Mouse (Mus musculus) forebrain, embryonic 10.5 days (tissue): ENCODE data around the gene Ntan1. TPM values are rescaled to one million over a fixed set of nuclear protein-coding genes. Genes with fewer than 3 reads are reported as not detected.
A peak's percentile ranks its signal among the peaks of the same experiment; 100 is the strongest.
"Not testable (repeated sequence)": the region's sequence is repeated elsewhere in the genome, so short reads cannot be mapped to it uniquely, and the experiment has no call there.

Experiments used
- DNase-seq: peaks from one replicate; pipeline ENCODE4 v3.0.0-alpha.2; 2017; ENCODE audit warnings: low spot score; ENCODE audit errors: extremely low spot score
- H3K27ac ChIP-seq: fragments of 300-500 bp; sonication (generic); 2 replicates; pipeline ENCODE4 v1.5.1; 2016; ENCODE audit warnings: mild to moderate bottlenecking
- H3K27me3 ChIP-seq: fragments of 300-500 bp; sonication (generic); 2 replicates; pipeline ENCODE4 v1.6.1; 2016; ENCODE audit warnings: mild to moderate bottlenecking; ENCODE audit not compliant: poor library complexity, severe bottlenecking
- H3K36me3 ChIP-seq: fragments of 300-500 bp; sonication (generic); replicated peaks from 2 replicates; pipeline ENCODE4 v1.6.1; 2016; ENCODE audit warnings: mild to moderate bottlenecking, moderate library complexity
- H3K4me1 ChIP-seq: fragments of 300-500 bp; sonication (generic); 2 replicates; pipeline ENCODE4 v1.6.1; 2016
- H3K4me3 ChIP-seq: fragments of 300-500 bp; sonication (generic); 2 replicates; pipeline ENCODE4 v1.5.1; 2016; ENCODE audit warnings: mild to moderate bottlenecking, moderate library complexity
- H3K9me3 ChIP-seq: fragments of 300-500 bp; sonication (generic); 2 replicates; pipeline ENCODE4 v1.6.1; 2016; ENCODE audit warnings: mild to moderate bottlenecking, moderate library complexity
- WGBS: fragments of 180-500 bp; shearing (Covaris S2); methylation state at CpG from one replicate; pipeline ENCODE4 v1.1.7; 2016; 5-methylcytosine and 5-hydroxymethylcytosine counted together
- polyA plus RNA-seq: library from polyadenylated mRNA; unstranded; fragments of >200 nt; fragmentation: Nextera tagmentation; extraction: Ambion mirVana; gene quantifications from 2 replicates; pipeline ENCODE4 v1.2.1, GENCODE M21; 2016

The Ntan1 gene
- polyA plus RNA-seq, 1 experiment from 2014 or later, result 122 TPM

DNA sequence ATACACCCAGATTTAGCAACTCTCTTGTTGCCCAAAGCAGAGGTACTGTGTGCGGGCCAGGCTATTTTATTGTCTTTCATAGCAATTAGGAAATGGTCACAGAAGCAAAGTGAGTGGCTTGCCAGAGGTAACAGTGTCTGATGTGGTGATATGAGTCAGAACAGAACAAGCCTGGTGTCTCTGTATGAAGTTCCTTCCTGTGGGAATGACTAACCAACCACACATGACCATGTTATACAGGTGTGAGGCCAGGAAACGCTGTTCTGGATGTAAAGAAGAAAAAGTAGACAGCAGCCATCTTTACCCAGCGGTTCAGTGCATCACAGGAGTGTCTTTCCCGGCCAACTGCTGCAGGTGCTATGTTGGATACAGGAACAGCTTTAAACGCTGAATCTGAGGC lies 26.4 kb downstream of the Ntan1 start:
- Histone ChIP-seq H3K4me3 (no peak overlapping the region), H3K9me3 (no peaks in the 10 kb centered on the region), H3K36me3 (peaks cover 66% of the 10 kb centered on the region), H3K27ac (no peak overlapping the region), H3K4me1 (no peaks in the 10 kb centered on the region), H3K27me3 (no peaks in the 10 kb centered on the region)
- DNase-seq, result no peak
- 89% methylated on average over 5 of the region's 5 CpGs for WGBS

DNA sequence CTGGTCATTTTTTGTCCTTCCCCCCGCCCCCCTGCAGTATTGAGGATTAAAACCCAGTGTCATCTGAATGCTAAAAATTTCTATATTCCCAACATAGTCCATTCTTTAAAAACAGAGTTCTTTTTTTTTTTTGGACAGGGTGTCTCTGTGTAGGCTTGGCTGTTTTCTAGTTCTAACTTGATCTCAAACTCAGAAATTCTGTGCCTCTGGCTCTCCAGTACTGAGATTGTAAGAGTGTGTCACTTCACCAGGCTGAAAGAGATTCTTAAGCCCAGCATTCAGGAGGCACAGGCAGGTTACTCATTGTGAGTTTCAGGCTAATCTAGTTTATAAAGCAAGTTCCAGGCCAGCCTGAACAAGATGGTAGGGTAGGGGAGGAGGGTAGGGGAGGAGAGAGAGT lies 28.0 kb downstream of the Ntan1 start:
- Histone ChIP-seq H3K36me3 (peaks cover 59% of the 10 kb centered on the region), H3K9me3 (no peaks in the 10 kb centered on the region), H3K4me1 (no peaks in the 10 kb centered on the region), H3K4me3 (no peak overlapping the region), H3K27ac (no peak overlapping the region), H3K27me3 (no peaks in the 10 kb centered on the region)
- WGBS, result 97% methylated on average over 1 of the region's 1 CpGs
- no peak for DNase-seq

DNA sequence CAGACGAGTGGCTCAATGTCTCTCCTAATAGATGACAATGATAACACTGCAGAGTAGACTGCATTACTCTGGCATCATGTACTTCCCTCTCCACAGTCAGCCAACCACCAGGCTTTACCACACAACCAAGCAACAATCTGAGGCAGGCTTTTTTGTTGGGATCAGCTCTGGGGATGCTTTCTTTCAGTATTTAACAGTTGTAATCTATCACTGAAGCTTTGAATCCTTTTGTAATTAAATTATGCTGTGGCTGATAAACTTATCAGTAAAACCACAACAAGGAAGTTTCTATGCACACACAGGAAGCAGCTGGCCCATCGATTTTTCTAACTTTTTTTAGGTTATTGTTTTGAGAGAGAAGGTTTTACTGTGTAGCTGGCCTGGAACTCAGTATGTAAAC lies 29.7 kb downstream of the Ntan1 start:
- Histone ChIP-seq H3K4me1 (no peaks in the 10 kb centered on the region), H3K36me3 (peaks cover 59% of the 10 kb centered on the region), H3K4me3 (no peak overlapping the region), H3K9me3 (no peaks in the 10 kb centered on the region), H3K27me3 (no peaks in the 10 kb centered on the region), H3K27ac (no peak overlapping the region)
- no peak for DNase-seq
- 69% methylated on average over 2 of the region's 2 CpGs for WGBS

DNA sequence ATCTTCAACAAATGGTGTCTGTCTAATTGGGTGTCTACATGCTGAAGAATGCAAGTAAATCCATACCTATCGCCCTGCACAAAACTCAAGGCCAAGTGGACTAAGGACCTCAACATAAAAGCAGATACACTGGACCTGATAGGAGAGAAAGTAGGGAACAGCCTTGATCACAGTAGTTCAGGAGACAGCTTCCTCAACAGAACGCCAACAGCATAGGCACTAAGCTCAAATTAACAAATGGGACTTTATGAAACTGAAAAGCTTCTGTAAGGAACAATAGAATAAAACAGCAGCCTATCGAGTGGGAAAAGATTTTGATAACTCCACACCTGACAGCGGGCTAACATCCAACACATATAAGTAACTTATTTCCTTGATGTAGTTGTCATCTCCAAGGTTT lies 32.8 kb downstream of the Ntan1 start:
- peaks cover 55% of the 10 kb centered on the region for H3K36me3 ChIP-seq
- no peak overlapping the region for H3K27ac ChIP-seq
- no peaks in the 10 kb centered on the region for H3K4me1 ChIP-seq
- no peak overlapping the region for H3K4me3 ChIP-seq
- no peak for DNase-seq
- H3K9me3 ChIP-seq, result no peaks in the 10 kb centered on the region
- WGBS, result 91% methylated on average over 4 of the region's 4 CpGs
- no peaks in the 10 kb centered on the region for H3K27me3 ChIP-seq

DNA sequence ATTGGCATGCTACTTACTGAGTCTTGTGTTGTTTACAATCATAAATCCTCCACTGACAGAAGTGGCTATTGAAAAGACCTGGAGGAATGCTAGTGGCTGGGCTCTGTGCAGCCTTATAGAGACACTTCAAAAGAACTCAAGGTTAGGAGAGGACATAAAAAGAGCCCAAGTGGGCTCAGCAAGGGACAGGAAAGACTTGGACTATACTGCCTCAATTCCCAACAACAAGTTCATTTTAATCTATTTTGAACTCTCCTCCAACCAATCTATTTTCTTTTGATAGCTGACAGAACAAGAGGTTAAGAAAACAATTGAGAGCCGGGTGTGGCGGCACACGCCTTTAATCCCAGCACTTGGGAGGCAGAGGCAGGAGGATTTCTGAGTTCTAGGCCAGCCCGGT lies 35.2 kb downstream of the Ntan1 start:
- no peak for DNase-seq
- H3K4me1 ChIP-seq, result no peaks in the 10 kb centered on the region
- H3K36me3 ChIP-seq, result peaks cover 65% of the 10 kb centered on the region
- no peaks in the 10 kb centered on the region for H3K27me3 ChIP-seq
- no peak overlapping the region for H3K4me3 ChIP-seq
- WGBS, result 91% methylated on average over 4 of the region's 4 CpGs
- no peak overlapping the region for H3K27ac ChIP-seq
- no peaks in the 10 kb centered on the region for H3K9me3 ChIP-seq

DNA sequence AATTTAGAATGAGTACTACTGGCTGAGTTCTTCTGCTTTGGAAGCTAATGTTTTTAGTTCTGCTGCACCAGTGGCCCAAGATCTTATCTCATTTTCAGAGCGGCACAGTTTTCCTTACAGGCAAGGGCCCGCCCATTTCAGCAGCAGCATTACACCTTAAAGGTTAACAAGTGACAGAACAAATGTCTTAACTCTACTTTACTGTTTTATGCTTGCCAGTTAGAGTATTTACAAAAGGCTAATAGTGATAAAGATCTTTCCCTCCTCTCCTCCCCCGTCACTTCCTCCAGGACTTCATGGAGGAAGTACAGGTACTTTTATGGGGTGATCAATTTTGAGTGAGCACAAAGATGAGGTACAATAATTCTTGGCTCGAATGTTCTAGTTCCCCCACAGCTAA lies 47.4 kb downstream of the Ntan1 start:
- H3K27me3 ChIP-seq, result no peaks in the 10 kb centered on the region
- DNase-seq, result no peak
- H3K4me1 ChIP-seq, result peaks cover 12% of the 10 kb centered on the region
- H3K36me3 ChIP-seq, result peaks cover 32% of the 10 kb centered on the region
- H3K27ac ChIP-seq, result no peak overlapping the region
- H3K9me3 ChIP-seq, result no peaks in the 10 kb centered on the region
- H3K4me3 ChIP-seq, result no peak overlapping the region
- 87% methylated on average over 4 of the region's 4 CpGs for WGBS

DNA sequence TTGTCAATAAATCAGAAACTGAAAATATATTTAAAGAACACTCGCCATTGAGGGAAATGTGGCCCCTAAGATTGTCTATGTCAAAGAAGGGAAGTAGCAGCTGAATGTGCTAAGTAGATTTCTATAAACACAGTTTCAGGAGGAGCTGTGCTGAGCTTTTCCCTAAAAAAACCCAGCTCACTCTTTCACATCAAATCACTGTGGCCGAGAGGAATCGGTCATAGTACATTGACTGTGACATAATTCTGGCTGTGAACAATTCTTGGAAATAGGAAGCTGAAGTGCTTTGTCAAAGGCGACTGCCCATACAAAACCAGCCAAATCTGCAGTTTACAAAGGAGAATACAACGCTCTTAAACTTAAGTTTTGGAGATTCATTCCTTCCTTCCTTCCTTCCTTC lies 48.0 kb downstream of the Ntan1 start:
- no peak for DNase-seq
- H3K4me1 ChIP-seq, result peaks cover 12% of the 10 kb centered on the region
- H3K27ac ChIP-seq, result no peak overlapping the region
- peaks cover 33% of the 10 kb centered on the region for H3K36me3 ChIP-seq
- H3K27me3 ChIP-seq, result no peaks in the 10 kb centered on the region
- H3K4me3 ChIP-seq, result no peak overlapping the region
- WGBS, result 91% methylated on average over 5 of the region's 5 CpGs
- no peaks in the 10 kb centered on the region for H3K9me3 ChIP-seq

DNA sequence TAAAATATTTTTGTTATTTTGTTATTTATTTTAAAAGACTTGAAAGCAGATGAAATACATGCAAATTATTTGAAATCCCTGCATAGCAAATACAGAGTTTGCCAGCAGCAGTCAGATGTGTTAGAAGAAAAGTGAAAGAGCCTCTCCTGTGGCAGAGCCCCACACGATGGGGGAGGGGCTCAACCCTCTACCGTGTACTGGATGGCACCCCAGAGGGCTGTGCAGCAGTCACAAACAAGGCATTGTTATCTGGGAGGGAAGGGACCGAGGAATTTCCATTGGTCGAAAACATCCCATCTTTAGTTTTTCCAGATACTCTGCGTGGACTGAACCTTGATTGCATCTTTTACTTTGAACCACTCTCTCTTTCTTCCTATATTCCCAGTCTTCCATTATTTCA lies 48.8 kb downstream of the Ntan1 start:
- peak overlapping the region; percentile 53 for H3K4me3 ChIP-seq
- 10% methylated on average over 5 of the region's 5 CpGs for WGBS
- H3K4me1 ChIP-seq, result peaks cover 12% of the 10 kb centered on the region
- H3K27ac ChIP-seq, H3K9me3 ChIP-seq, DNase-seq, H3K27me3 ChIP-seq: not testable (repeated sequence)
- H3K36me3 ChIP-seq, result peaks cover 38% of the 10 kb centered on the region

DNA sequence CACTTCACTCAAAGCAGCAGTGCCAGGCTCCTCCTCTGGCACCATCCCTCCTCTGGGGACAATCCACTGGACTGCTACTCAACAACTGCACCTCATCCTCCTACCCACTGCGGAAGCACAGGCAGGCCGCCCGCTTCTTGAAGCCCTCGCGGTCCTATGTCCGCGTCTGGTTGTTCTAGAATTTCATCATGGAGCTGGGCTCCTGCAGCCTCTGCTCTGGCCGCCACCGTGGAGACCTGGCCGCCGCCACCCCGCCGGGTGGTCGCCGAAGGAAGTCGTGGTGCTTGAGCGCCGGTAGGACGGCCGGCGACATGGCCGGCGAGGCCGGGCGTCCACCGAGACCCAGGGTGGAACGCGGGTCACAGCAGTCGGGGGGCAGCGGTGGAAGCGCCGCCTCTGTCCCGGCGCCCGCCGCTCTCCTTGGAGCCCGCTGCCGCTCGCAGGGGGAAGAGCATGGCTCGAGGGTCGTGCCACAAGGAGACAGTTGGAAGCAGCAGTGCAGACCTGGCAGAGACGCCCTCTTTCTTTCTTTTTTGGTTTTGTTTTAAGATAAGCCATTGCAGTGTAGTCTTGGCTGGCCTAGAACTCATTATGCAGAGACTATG lies 49.4 kb downstream of the Ntan1 start:
- H3K27me3 ChIP-seq, result no peaks in the 10 kb centered on the region

DNA sequence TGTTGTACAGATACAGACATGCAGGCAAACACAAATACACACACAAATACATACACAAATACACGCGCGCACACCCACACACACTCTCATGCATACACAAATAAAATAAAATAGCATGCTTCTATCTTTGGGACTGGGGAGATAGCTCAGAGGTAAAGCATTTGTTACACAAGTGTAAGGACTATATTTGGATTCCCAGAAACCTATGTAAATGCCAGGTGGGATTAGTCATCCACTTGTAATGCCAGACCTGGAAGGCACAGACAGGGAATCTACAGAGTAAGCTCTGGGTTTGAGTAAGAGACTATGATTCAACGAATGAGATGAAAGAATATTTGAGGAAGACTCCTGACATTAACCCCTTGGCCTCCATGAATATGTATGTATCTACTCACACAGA lies 56.8 kb downstream of the Ntan1 start:
- H3K27me3 ChIP-seq, result no peaks in the 10 kb centered on the region
- no peaks in the 10 kb centered on the region for H3K9me3 ChIP-seq
- no peak overlapping the region for H3K27ac ChIP-seq
- 97% methylated on average over 4 of the region's 4 CpGs for WGBS
- H3K4me3 ChIP-seq, result no peak overlapping the region
- DNase-seq, result no peak
- H3K4me1 ChIP-seq, result no peaks in the 10 kb centered on the region
- peaks cover 57% of the 10 kb centered on the region for H3K36me3 ChIP-seq

More for the DNA sequence above, 49.4 kb downstream of the Ntan1 start:
- Histone ChIP-seq H3K4me3 (peak overlapping the region; percentile 53), H3K27ac (peak overlapping the region; percentile 83), H3K4me1 (peaks cover 12% of the 10 kb centered on the region), H3K9me3 (no peaks in the 10 kb centered on the region), H3K36me3 (peaks cover 33% of the 10 kb centered on the region)
- WGBS, result 4% methylated on average over 42 of the region's 42 CpGs
- peak; percentile 31 for DNase-seq

DNA sequence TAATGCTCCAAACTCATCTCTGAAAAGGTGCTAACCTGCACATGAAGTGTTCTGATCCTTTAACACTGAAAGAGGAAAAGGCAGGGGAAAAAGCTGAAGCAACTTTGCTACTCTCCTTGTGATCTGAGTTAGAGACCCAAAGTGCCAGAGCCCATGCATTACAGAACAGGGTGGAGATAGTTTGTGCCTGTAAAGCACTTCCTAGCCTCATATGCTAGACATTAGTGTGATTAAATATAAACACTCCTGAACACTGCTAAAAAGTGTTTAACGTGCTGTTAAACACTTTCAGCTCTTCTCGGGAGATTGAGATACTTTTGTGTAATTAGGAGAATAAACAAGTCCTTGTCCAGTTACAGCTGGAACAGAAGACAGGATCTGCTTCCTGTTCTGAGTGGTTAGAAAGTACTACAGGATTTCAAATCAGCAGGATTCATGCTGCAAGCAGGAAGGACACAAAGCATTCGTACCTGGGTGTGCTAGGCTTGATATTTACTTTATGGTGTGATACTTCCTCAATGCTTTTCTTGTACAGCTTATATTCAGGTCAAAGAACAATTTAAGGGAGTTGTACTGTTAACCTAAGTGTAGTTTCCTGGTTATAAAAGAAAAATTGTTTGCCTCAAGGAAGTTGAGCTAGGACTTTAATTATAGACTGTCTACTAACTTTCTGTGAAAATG lies 64.6 kb downstream of the Ntan1 start:
- Histone ChIP-seq H3K27ac (no peak overlapping the region), H3K27me3 (no peaks in the 10 kb centered on the region), H3K4me1 (no peaks in the 10 kb centered on the region), H3K9me3 (no peaks in the 10 kb centered on the region), H3K36me3 (peaks cover 9% of the 10 kb centered on the region), H3K4me3 (no peak overlapping the region)
- no peak for DNase-seq
- WGBS, result 63% methylated on average over 3 of the region's 3 CpGs
